Mouse (Mus musculus): ENCODE measurements around the gene Ctrc. TPM values are rescaled to one million over a fixed set of nuclear protein-coding genes. Genes with fewer than 3 reads are reported as not detected.

Gene Ctrc
- polyA plus RNA-seq, 1 experiment = not detected

- WGBS = 91% methylated on average over 7 of the region's 7 CpGs
- H3K4me1 ChIP-seq (ENCODE audit: control insufficient read depth, insufficient read depth, low read length) = peaks cover 42% of the 10 kb centered on the region
- no peak overlapping the region for H3K4me3 ChIP-seq (ENCODE audit: insufficient read depth, low read depth, low read length)
- H3K27ac ChIP-seq (ENCODE audit: insufficient read depth, low read depth, low read length) = no peak overlapping the region
- TF ChIP-seq POLR2A (IDR thresholded peaks at IDR 0.05; ENCODE audit: insufficient read depth, low read depth, low read length) (no peak), CTCF (IDR thresholded peaks at IDR 0.05; ENCODE audit: insufficient read depth, low read depth, low read length) (no peak)
Observed at GRCm38 (mm10) chr4:141863726-141864280, 17.6 kb upstream of the Ctrc start.

- Histone ChIP-seq H3K4me1 (ENCODE audit: control insufficient read depth, insufficient read depth, low read length) (peaks cover 33% of the 10 kb centered on the region), H3K4me3 (ENCODE audit: insufficient read depth, low read depth, low read length) (no peak overlapping the region), H3K27ac (ENCODE audit: insufficient read depth, low read depth, low read length) (no peak overlapping the region)
- WGBS = 73% methylated on average over 5 of the region's 5 CpGs
- no peak for TF ChIP-seq CTCF (IDR thresholded peaks at IDR 0.05; ENCODE audit: insufficient read depth, low read depth, low read length)
- no peak for TF ChIP-seq POLR2A (IDR thresholded peaks at IDR 0.05; ENCODE audit: insufficient read depth, low read depth, low read length)
Observed at GRCm38 (mm10) chr4:141862867-141863266, 16.7 kb upstream of the Ctrc start.

DNA sequence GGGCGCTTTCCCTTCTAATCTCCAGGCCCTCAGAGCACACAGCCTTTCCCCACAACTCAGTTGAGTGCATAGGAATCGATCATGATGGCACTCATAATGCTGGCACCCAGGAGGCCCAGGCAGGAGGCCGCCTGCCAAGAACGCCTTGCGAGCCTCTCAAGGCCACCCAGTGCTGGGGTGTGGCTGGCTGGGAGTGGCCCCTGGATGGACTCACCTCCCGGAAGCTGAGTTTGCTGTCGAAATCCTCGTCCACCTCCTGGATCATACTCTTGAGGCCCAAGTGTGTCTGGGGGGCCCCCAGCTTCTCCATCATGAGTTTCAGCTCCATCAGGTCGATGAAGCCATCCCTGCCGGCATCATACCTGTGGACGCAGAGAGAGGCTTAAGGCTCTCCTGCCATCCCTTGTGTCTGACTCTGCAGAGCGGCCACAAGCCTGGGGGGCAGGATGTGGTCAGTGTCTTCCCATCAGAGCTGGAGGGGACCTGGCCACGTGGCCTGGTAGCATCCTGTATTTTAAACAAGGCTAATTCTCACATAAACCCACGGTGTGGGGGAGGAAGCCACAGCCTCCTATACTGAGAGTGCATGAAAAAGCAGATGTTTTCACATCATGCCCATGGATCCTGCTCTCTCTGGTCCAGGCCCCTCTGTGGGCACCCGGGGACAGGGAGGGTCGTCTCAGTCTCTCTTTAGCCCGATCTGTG is 15.6 kb upstream of the Ctrc start:
- TF ChIP-seq POLR2A (IDR thresholded peaks at IDR 0.05; ENCODE audit: insufficient read depth, low read depth, low read length) (no peak), CTCF (IDR thresholded peaks at IDR 0.05; ENCODE audit: insufficient read depth, low read depth, low read length) (no peak)
- peaks cover 26% of the 10 kb centered on the region for H3K4me1 ChIP-seq (ENCODE audit: control insufficient read depth, insufficient read depth, low read length)
- H3K27ac ChIP-seq (ENCODE audit: insufficient read depth, low read depth, low read length) = no peak overlapping the region
- H3K4me3 ChIP-seq (ENCODE audit: insufficient read depth, low read depth, low read length) = no peak overlapping the region
- WGBS = 84% methylated on average over 17 of the region's 17 CpGs

DNA sequence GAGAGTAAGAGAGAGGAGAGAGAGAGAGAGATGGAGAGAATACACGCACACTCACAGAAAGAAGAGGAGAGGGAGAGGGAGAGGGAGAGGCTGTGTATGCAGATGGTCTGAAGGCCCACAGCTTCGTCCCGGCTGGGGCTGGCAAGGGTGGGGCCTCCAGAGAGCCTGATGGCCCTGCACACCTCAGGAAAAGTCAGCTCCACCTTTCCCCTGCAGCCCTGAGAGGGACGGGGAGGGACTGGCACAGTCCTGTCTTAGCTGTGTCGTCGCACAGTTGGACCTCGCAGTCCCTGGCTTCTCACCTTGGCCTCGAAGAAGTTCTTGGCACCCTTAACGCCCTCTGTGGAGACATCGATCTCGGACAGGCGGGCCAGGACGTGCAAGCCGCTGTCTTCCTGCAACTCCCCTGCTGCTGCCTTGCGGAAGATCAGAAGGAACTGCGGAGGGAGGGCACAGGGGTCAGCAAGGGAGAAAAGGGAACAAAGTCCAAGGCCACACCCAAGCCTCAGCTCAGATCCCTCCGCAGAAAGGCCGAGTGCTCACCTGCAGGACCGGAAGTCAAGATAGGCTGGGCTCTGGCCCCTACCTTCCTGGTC is 14.2 kb upstream of the Ctrc start:
- no peak overlapping the region for H3K27ac ChIP-seq (ENCODE audit: insufficient read depth, low read depth, low read length)
- 83% methylated on average over 19 of the region's 19 CpGs for WGBS
- H3K4me1 ChIP-seq (ENCODE audit: control insufficient read depth, insufficient read depth, low read length) = peaks cover 25% of the 10 kb centered on the region
- TF ChIP-seq POLR2A (IDR thresholded peaks at IDR 0.05; ENCODE audit: insufficient read depth, low read depth, low read length) (no peak), CTCF (IDR thresholded peaks at IDR 0.05; ENCODE audit: insufficient read depth, low read depth, low read length) (no peak)
- no peak overlapping the region for H3K4me3 ChIP-seq (ENCODE audit: insufficient read depth, low read depth, low read length)

DNA sequence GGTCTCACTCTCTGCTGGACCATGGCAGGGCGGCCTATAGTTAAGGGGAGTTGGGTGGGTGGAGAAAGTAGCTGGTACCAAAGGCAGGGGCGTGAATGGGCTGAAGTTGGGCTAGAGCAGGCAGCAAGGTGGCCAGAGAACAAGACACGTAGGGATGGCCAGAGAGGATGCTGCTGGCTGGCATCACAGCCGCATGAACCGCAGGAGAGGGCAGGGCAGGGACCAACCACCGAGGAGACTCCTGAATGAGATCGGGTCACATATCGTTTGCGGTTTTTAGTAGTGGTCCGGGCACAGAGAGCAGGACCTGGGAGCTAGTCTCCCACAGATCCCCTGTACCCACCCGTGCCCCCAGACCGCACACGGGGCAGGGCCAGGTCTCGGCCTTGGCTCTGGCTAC is 13.2 kb upstream of the Ctrc start:
- Histone ChIP-seq H3K4me1 (ENCODE audit: control insufficient read depth, insufficient read depth, low read length) (peaks cover 25% of the 10 kb centered on the region), H3K27ac (ENCODE audit: insufficient read depth, low read depth, low read length) (no peak overlapping the region), H3K4me3 (ENCODE audit: insufficient read depth, low read depth, low read length) (no peak overlapping the region)
- TF ChIP-seq CTCF (IDR thresholded peaks at IDR 0.05; ENCODE audit: insufficient read depth, low read depth, low read length) (no peak), POLR2A (IDR thresholded peaks at IDR 0.05; ENCODE audit: insufficient read depth, low read depth, low read length) (no peak)
- 95% methylated on average over 14 of the region's 14 CpGs for WGBS

GRCm38 (mm10) chr4:141858501-141858900 is 12.3 kb upstream of the Ctrc start:
- TF ChIP-seq CTCF (IDR thresholded peaks at IDR 0.05; ENCODE audit: insufficient read depth, low read depth, low read length) (no peak), POLR2A (IDR thresholded peaks at IDR 0.05; ENCODE audit: insufficient read depth, low read depth, low read length) (no peak)
- peaks cover 19% of the 10 kb centered on the region for H3K4me1 ChIP-seq (ENCODE audit: control insufficient read depth, insufficient read depth, low read length)
- H3K4me3 ChIP-seq (ENCODE audit: insufficient read depth, low read depth, low read length) = no peak overlapping the region
- H3K27ac ChIP-seq (ENCODE audit: insufficient read depth, low read depth, low read length) = no peak overlapping the region
- WGBS = 80% methylated on average over 20 of the region's 20 CpGs

- TF ChIP-seq CTCF (IDR thresholded peaks at IDR 0.05; ENCODE audit: insufficient read depth, low read depth, low read length) (peak; percentile 94), POLR2A (IDR thresholded peaks at IDR 0.05; ENCODE audit: insufficient read depth, low read depth, low read length) (no peak)
- Histone ChIP-seq H3K27ac (ENCODE audit: insufficient read depth, low read depth, low read length) (no peak overlapping the region), H3K4me1 (ENCODE audit: control insufficient read depth, insufficient read depth, low read length) (peaks cover 12% of the 10 kb centered on the region), H3K4me3 (ENCODE audit: insufficient read depth, low read depth, low read length) (no peak overlapping the region)
- 10% methylated on average over 10 of the region's 10 CpGs for WGBS
Observed at GRCm38 (mm10) chr4:141857422-141857930, 11.3 kb upstream of the Ctrc start.

DNA sequence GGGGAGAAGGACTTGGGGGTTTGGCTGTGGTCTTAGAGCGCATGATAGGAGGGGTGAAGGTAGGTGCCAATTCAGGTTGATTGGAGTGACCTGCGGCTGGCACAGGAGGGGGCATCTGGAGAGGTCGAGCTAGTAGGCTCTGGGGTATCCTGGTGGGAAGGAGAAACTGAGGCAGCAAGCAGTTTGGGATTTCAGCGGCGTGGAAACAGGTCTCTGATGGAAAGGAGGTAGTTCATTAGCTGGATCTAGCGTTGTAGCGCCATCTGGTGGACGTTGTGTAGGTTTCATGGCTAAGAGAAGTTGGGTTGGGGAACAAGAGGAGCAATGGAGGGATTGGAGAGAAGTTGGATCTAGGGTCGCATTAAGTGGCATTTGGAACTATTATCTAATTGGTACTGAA is 7.3 kb upstream of the Ctrc start:
- H3K27ac ChIP-seq (ENCODE audit: insufficient read depth, low read depth, low read length) = no peak overlapping the region
- H3K4me1 ChIP-seq (ENCODE audit: control insufficient read depth, insufficient read depth, low read length) = peaks cover 7% of the 10 kb centered on the region
- no peak overlapping the region for H3K4me3 ChIP-seq (ENCODE audit: insufficient read depth, low read depth, low read length)
- WGBS = 48% methylated on average over 9 of the region's 9 CpGs
- TF ChIP-seq CTCF (IDR thresholded peaks at IDR 0.05; ENCODE audit: insufficient read depth, low read depth, low read length) = no peak
- TF ChIP-seq POLR2A (IDR thresholded peaks at IDR 0.05; ENCODE audit: insufficient read depth, low read depth, low read length) = no peak

DNA sequence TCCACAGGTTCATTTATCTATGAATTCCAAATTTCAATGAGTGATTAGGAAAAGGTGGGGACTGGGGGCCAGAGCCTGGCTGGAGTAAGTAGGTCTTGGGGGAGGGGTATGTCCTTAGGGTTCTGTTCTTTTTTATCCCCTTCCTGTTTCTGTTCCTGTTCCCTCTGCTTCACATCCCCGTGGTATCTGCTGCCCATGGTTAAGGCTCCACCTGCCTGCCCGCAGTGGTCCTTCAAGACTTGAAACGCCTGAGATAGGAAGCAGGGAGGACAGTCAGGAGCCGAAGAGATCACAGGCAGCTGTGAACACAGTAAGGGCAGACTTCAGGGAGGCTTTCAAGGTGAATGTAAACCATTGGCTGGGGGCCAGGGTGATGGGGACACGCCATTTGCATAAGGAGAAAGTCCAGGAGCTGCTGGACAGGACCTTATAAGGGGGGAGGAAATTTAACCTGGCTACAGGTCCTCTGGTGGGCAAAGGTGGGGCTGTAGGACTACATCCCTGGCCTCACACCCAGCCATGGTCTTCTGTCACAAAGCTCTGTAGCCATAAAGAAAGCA is 11.5 kb downstream of the Ctrc start:
- Histone ChIP-seq H3K27ac (ENCODE audit: insufficient read depth, low read depth, low read length) (0 out of 2 replicates have a peak overlapping the region, but pooled peaks have one; percentile 46), H3K4me1 (ENCODE audit: control insufficient read depth, insufficient read depth, low read length) (peaks cover 21% of the 10 kb centered on the region), H3K4me3 (ENCODE audit: insufficient read depth, low read depth, low read length) (no peak overlapping the region)
- TF ChIP-seq CTCF (IDR thresholded peaks at IDR 0.05; ENCODE audit: insufficient read depth, low read depth, low read length) (no peak), POLR2A (IDR thresholded peaks at IDR 0.05; ENCODE audit: insufficient read depth, low read depth, low read length) (no peak)
- 72% methylated on average over 5 of the region's 5 CpGs for WGBS

Measured in olfactory bulb, adult 2 months (tissue).